Mouse (Mus musculus) mesoderm, embryonic 11.5 days (tissue): ENCODE measurements around the gene Sept6.

Experiments
- DNase-seq: peaks from one replicate; pipeline ENCODE4 v3.0.0-alpha.2; 2012; ENCODE audit warnings: low read depth, low spot score

Gene Sept6

DNA sequence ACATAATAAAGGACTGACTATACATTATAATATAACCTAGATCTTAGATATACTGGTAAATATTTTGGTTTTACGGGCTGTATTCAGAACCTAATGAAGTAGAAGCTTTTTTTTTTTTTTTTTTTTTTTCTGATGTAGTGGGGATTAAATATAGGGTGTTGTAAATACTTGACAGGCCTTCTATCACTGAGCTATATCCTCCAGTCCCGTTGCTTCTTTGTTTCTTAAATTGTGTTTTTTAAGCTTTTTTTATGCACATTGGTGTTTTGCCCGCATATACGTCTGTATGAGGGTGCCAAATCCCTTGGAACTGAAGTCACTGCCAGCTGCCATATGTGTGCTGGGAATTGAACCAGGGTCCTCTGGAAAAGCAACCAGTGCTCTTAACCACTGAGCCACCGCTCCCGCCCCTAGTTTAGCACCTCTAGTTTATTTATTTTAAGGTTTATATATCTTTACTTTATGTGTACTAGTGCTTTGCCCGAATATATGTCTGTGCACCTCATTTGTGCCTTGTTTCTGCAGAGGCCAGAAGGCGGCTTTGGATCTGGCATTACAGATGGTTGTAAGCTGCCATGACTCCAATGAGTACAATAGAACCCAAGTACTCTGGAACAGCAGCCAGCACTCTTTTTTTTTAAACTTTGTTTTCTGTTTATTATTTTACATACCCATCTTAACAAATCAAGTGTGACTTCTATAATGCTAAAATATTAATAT is 126.8 kb downstream of the Sept6 start:
- no peak for DNase-seq

DNA sequence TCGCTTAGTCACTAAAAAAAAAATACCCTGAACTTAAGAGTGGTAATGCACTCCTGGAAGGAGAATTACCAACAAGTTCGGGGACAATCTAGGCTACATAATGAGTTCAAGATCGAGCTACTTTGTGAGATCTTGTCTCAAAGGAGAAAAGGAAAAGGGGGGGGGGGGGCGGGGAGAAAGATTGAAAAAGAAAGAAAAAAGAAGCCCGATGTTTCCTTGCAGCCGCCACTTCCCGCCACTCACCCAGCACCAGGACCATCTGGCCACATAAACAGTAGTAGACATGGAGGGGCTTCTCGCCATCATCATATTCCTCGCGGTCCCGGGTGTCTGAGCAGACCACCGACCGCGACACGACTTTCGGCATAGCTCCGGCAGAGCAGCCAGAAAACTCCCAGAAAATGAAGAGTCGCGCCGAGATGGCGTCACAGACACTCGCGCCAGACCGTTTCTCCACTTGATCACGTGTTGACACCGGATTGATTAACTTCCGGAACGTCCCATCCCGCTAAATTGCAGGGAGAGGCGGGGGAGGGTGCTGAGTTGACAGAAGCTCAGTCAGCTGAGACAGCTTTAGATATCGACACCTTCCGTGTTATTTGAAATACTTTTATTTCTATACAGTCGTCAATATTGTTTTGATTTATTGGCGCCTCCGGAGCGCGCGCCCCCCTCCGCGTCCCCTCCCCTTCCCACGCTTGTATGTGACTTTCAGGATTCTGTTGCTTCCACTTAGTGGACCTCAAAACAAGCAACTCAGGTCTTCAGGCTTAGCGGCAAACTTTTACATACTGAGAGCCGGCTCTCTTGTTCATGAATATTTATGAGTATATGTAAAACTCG is 127.6 kb downstream of the Sept6 start:
- peak; percentile 82 for DNase-seq
